Mouse (Mus musculus) hindlimb bud, embryonic 11.5 days (tissue): ENCODE results near the gene Mycbpap.

Experiments
- DNase-seq: peaks from one replicate; pipeline ENCODE4 v3.0.0-alpha.2; 2012; ENCODE audit warnings: low read depth, low spot score; ENCODE audit errors: extremely low spot score

Gene Mycbpap

DNA sequence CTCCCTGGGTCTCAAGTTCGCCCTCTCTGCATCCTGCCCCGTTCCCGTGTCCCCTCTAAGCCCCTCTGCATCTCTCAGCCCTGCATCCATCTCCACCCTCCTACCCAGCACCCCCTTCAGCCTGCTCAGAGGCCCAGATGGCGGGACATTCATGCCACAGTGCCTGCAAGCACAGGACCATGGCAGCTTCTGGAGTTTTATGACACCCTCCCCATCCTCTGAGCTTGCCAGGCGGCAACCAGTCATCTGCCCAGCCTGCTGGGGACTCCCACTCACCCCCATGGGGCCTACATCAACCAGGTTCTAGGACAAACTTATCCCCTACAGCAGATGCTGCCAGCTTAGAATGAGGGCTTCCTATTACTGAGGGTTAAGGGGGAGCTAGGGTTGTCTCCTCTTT lies 66.8 kb downstream of the Mycbpap start:
- DNase-seq, result no peak
